Mouse (Mus musculus) erythroblast, embryonic 14.5 days (primary cell): ENCODE results near the gene Cyp4v3.

Source experiments
- GATA1 ChIP-seq: IDR thresholded peaks from 2 replicates; pipeline ENCODE4 v1.6.1; 2012; ENCODE audit warnings: low read length, inconsistent platforms, mixed read lengths
- TAL1 ChIP-seq: IDR thresholded peaks from 3 replicates; pipeline ENCODE4 v1.6.1; 2012; ENCODE audit warnings: low read length, inconsistent platforms, mixed read lengths

DNA sequence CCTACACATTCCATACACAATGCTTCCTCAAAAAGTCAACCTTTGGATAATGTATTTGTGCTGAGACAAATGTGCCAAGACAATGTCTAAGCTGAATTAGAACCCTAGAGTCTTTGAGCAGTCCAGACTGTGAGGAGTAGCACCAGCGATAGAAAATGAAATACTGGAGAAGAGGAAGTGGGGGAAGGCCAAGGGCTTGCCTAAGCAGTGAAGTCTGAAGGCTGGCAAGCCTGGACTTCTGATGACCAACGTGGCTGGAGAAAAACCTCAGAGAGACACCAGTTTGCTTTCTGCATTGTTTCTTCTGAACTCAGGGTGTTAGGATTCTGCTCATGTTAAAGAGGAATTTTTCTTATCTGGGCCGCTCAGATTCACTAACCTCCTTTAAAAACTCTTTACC lies 2.2 kb downstream of the Cyp4v3 start:
- TF ChIP-seq TAL1 (no peak), GATA1 (no peak)
